Mouse (Mus musculus) testis, adult 2 months (tissue): Measurements from ENCODE around the gene Igsf21. TPM values are rescaled to one million over a fixed set of nuclear protein-coding genes. Genes with fewer than 3 reads are reported as not detected.

Experiments used
- H3K27ac ChIP-seq: fragments of 200-500 bp; 2 replicates; pipeline ENCODE4 v1.5.1; 2012; ENCODE audit warnings: low read depth, low read length; ENCODE audit not compliant: control insufficient read depth, insufficient read depth
- H3K27me3 ChIP-seq: fragments of 200-500 bp; 2 replicates; pipeline ENCODE4 v1.6.1; 2012; ENCODE audit warnings: mild to moderate bottlenecking, low read length, moderate library complexity; ENCODE audit not compliant: control insufficient read depth, insufficient read depth
- H3K36me3 ChIP-seq: fragments of 200-500 bp; 2 replicates; pipeline ENCODE4 v1.6.1; 2012; ENCODE audit warnings: mild to moderate bottlenecking, low read length; ENCODE audit not compliant: control insufficient read depth, insufficient read depth
- H3K4me1 ChIP-seq: fragments of 200-500 bp; 2 replicates; pipeline ENCODE4 v1.6.1; 2012; ENCODE audit warnings: low read length; ENCODE audit not compliant: control insufficient read depth, insufficient read depth
- H3K4me3 ChIP-seq: fragments of 200-500 bp; 2 replicates; pipeline ENCODE4 v1.5.1; 2012; ENCODE audit warnings: low read depth, mild to moderate bottlenecking, low read length, moderate library complexity, mixed read lengths; ENCODE audit not compliant: control insufficient read depth
- CTCF ChIP-seq: fragments of 200-500 bp; IDR thresholded peaks from 2 replicates; pipeline ENCODE4 v1.5.1; 2012; ENCODE audit warnings: low read depth, mild to moderate bottlenecking, inconsistent platforms, low read length, moderate library complexity; ENCODE audit not compliant: control insufficient read depth, insufficient read depth, insufficient replicate concordance
- POLR2A ChIP-seq: fragments of 200-500 bp; IDR thresholded peaks from 2 replicates; pipeline ENCODE4 v1.6.1; 2012; ENCODE audit warnings: low read depth, mild to moderate bottlenecking, inconsistent platforms, low read length, moderate library complexity; ENCODE audit not compliant: control insufficient read depth
- polyA plus RNA-seq: library from polyadenylated mRNA; depleted of rRNA; stranded (reverse); fragments of >200 nt; gene quantifications from 2 replicates; pipeline ENCODE4 v1.2.3, GENCODE M21; 2012

The Igsf21 gene
- polyA plus RNA-seq, 1 experiment, result 0.41 TPM

- H3K4me1 ChIP-seq, result peaks cover 11% of the 10 kb centered on the region; the same call in 1 of the 2 replicates
- no peak for TF ChIP-seq POLR2A
- no peak for TF ChIP-seq CTCF
- H3K27me3 ChIP-seq, result peaks cover 4% of the 10 kb centered on the region; the same call in 1 of the 2 replicates
- no peak overlapping the region for H3K27ac ChIP-seq
- H3K36me3 ChIP-seq, result no peaks in the 10 kb centered on the region
- no peak overlapping the region for H3K4me3 ChIP-seq
Measured at GRCm38 (mm10) chr4:140245286-140246179, 1.1 kb downstream of the Igsf21 start.

- TF ChIP-seq POLR2A (no peak), CTCF (no peak)
- Histone ChIP-seq H3K4me3 (no peak overlapping the region), H3K36me3 (no peaks in the 10 kb centered on the region), H3K27ac (no peak overlapping the region), H3K27me3 (peaks cover 4% of the 10 kb centered on the region; the same call in 1 of the 2 replicates), H3K4me1 (peaks cover 11% of the 10 kb centered on the region; the same call in 1 of the 2 replicates)
Measured at GRCm38 (mm10) chr4:140244835-140245234, 1.7 kb downstream of the Igsf21 start.

GRCm38 (mm10) chr4:140244161-140244813 is 2.3 kb downstream of the Igsf21 start:
- Histone ChIP-seq H3K27ac (no peak overlapping the region), H3K4me3 (no peak overlapping the region), H3K36me3 (no peaks in the 10 kb centered on the region), H3K4me1 (peaks cover 8% of the 10 kb centered on the region; the same call in 1 of the 2 replicates), H3K27me3 (peaks cover 4% of the 10 kb centered on the region; the same call in 1 of the 2 replicates)
- TF ChIP-seq CTCF, result no peak
- TF ChIP-seq POLR2A, result no peak

- Histone ChIP-seq H3K4me1 (peaks cover 6% of the 10 kb centered on the region; the same call in 1 of the 2 replicates), H3K27me3 (peaks cover 4% of the 10 kb centered on the region; the same call in 1 of the 2 replicates), H3K4me3 (no peak overlapping the region), H3K27ac (no peak overlapping the region), H3K36me3 (no peaks in the 10 kb centered on the region)
- TF ChIP-seq POLR2A (no peak), CTCF (no peak)
Measured at GRCm38 (mm10) chr4:140243231-140243630, 3.4 kb downstream of the Igsf21 start.

GRCm38 (mm10) chr4:140242291-140242690 is 4.3 kb downstream of the Igsf21 start:
- Histone ChIP-seq H3K36me3 (no peaks in the 10 kb centered on the region), H3K4me1 (peaks cover 6% of the 10 kb centered on the region; the same call in 1 of the 2 replicates), H3K27me3 (peaks cover 4% of the 10 kb centered on the region; the same call in 1 of the 2 replicates), H3K27ac (no peak overlapping the region), H3K4me3 (no peak overlapping the region)
- TF ChIP-seq CTCF, result no peak
- TF ChIP-seq POLR2A, result no peak

- H3K4me1 ChIP-seq, result no peaks in the 10 kb centered on the region
- no peaks in the 10 kb centered on the region for H3K36me3 ChIP-seq
- no peak overlapping the region for H3K27ac ChIP-seq
- TF ChIP-seq POLR2A, result no peak
- no peak for TF ChIP-seq CTCF
- H3K4me3 ChIP-seq, result no peak overlapping the region
- H3K27me3 ChIP-seq, result no peaks in the 10 kb centered on the region
Measured at GRCm38 (mm10) chr4:140237305-140237741, 9.3 kb downstream of the Igsf21 start.
